Mouse (Mus musculus) heart, adult 2 months (tissue): ENCODE results near the gene Pla2g16.

Experiments used
- CTCF ChIP-seq: fragments of 200-600 bp; IDR thresholded peaks from 2 replicates; pipeline ENCODE4 v1.8.1; 2022; ENCODE audit warnings: antibody characterized with exemption, mild to moderate bottlenecking, moderate library complexity
- EP300 ChIP-seq: fragments of 200-500 bp; IDR thresholded peaks from 2 replicates; pipeline ENCODE4 v1.6.1; 2011; ENCODE audit warnings: low read depth, low read length, control low read depth; ENCODE audit not compliant: insufficient read depth

DNA sequence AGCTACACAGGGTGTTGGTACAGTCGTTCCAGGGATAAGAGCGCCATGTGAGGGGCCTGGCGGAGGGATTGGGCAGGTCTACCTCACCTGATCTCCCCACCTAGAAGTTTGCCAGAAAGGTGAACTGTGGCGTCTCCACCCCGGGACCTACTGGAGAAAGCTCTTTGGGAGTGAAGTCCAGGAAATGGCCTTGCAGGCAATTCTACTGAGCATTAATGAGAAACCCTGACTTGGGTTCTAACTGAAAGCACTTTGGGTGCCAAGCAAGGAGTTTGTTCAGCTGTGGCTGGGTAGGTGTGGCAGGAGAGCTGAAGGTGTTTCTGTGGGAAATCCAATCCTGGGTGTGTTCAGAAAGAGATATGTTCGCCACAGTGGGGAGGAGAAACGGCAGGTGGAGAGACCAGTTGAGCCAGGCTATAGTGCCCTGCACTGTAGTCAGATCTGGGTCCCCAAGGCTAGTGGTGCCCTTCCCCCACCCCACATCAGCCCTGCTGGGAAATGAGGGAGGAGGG, 50.5 kb downstream of the Pla2g16 start:
- no peak for TF ChIP-seq CTCF
- no peak for TF ChIP-seq EP300
